Mouse (Mus musculus) neural tube, embryonic 15.5 days (tissue): ENCODE data around the gene Eef1a1. TPM values are rescaled to one million over a fixed set of nuclear protein-coding genes. Genes with fewer than 3 reads are reported as not detected.
"Not testable (repeated sequence)": the region's sequence is repeated elsewhere in the genome, so short reads cannot be mapped to it uniquely, and the experiment has no call there.

Experiments used
- ATAC-seq: fragments of 200-750 bp; cut with Nextera tagmentation; 2 replicates; pipeline ENCODE4 v1.8.0; 2017; ENCODE audit warnings: mild to moderate bottlenecking, moderate TSS enrichment, moderate library complexity; ENCODE audit not compliant: low FRiP score
- H3K27ac ChIP-seq: fragments of 300-500 bp; sonication (generic); replicated peaks from 2 replicates; pipeline ENCODE4 v1.5.1; 2015; ENCODE audit warnings: mild to moderate bottlenecking, inconsistent platforms
- H3K27me3 ChIP-seq: fragments of 300-500 bp; sonication (generic); replicated peaks from 2 replicates; pipeline ENCODE4 v1.6.1; 2015; ENCODE audit warnings: inconsistent platforms
- H3K36me3 ChIP-seq: fragments of 300-500 bp; sonication (generic); 2 replicates; pipeline ENCODE4 v1.6.1; 2015; ENCODE audit warnings: inconsistent platforms
- H3K4me1 ChIP-seq: fragments of 300-500 bp; sonication (generic); 2 replicates; pipeline ENCODE4 v1.6.1; 2015; ENCODE audit warnings: inconsistent platforms
- H3K4me2 ChIP-seq: fragments of 300-500 bp; sonication (generic); 2 replicates; pipeline ENCODE4 v1.6.1; 2015; ENCODE audit warnings: inconsistent platforms, mild to moderate bottlenecking, moderate library complexity
- H3K4me3 ChIP-seq: fragments of 300-500 bp; sonication (generic); replicated peaks from 2 replicates; pipeline ENCODE4 v1.5.1; 2015; ENCODE audit warnings: mild to moderate bottlenecking, inconsistent platforms
- H3K9ac ChIP-seq: fragments of 300-500 bp; sonication (generic); replicated peaks from 2 replicates; pipeline ENCODE4 v1.6.1; 2015; ENCODE audit warnings: mild to moderate bottlenecking, inconsistent platforms
- H3K9me3 ChIP-seq: fragments of 300-500 bp; sonication (generic); replicated peaks from 2 replicates; pipeline ENCODE4 v1.6.1; 2016; ENCODE audit warnings: inconsistent platforms
- WGBS: fragments of 180-500 bp; shearing (Covaris S2); methylation state at CpG from one replicate; pipeline ENCODE4 v1.1.7; 2015; ENCODE audit warnings: mixed read lengths; 5-methylcytosine and 5-hydroxymethylcytosine counted together
- polyA plus RNA-seq: library from polyadenylated mRNA; unstranded; fragments of >200 nt; fragmentation: Nextera tagmentation; extraction: Ambion mirVana; gene quantifications from 2 replicates; pipeline ENCODE4 v1.2.1, GENCODE M21; 2015

Gene Eef1a1
- polyA plus RNA-seq, 1 experiment from 2014 or later, result 2,707 TPM

DNA sequence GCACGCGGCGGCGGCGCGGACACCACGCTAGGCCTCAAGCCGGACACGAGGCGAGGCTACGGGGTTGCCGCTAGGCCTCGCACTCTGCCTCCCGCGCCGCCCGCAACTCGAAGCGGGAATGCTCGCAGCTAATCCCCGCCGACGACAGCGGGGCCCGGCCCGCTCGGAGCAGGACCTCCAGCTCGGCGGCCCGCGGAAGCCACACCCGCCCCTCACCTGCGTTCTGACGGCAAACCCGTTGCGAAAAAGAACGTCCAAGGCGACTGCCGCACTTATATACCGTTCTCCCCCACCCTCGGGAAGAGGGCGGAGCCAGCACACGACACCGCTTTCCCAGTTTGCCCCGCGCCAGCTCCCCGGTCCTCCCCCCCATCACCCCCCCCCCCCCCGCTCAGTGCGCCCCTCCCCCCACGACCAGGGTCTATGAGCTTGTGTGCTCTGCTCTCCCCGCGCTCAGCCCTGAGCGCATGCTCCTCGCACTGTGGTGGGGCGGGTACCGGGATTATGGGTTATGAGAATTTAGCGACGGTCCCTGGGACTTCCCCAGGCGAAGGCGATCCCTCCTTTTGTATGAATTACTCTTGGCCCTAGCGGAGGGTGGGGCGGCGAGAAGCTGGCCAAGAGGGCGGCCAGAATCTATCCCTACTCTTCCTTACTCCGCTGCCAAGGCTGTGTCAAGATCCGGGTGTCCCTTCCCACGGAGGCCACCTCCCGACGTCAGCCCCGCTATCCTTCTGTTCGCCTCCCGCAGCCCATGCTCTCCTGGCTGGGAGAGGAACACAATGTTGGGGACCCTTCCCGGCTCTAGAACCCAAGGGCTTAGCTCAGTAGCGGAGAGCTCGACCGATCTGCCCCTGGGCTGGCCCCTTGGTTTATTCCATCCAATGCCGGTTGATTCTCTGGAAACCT lies 7.3 kb downstream of the Eef1a1 start:
- H3K36me3 ChIP-seq, result peaks cover 18% of the 10 kb centered on the region
- H3K9ac ChIP-seq, result peak overlapping the region; percentile 90
- under 1% methylated on average over 66 of the region's 77 CpGs for WGBS
- ATAC-seq, result peak; percentile 98
- H3K27ac ChIP-seq, result peak overlapping the region; percentile 99
- peak overlapping the region; percentile 66 for H3K4me3 ChIP-seq
- H3K9me3 ChIP-seq, result no peaks in the 10 kb centered on the region
- peaks cover 39% of the 10 kb centered on the region for H3K4me1 ChIP-seq
- peak overlapping the region; percentile 69 for H3K4me2 ChIP-seq
- H3K27me3 ChIP-seq, result no peaks in the 10 kb centered on the region

DNA sequence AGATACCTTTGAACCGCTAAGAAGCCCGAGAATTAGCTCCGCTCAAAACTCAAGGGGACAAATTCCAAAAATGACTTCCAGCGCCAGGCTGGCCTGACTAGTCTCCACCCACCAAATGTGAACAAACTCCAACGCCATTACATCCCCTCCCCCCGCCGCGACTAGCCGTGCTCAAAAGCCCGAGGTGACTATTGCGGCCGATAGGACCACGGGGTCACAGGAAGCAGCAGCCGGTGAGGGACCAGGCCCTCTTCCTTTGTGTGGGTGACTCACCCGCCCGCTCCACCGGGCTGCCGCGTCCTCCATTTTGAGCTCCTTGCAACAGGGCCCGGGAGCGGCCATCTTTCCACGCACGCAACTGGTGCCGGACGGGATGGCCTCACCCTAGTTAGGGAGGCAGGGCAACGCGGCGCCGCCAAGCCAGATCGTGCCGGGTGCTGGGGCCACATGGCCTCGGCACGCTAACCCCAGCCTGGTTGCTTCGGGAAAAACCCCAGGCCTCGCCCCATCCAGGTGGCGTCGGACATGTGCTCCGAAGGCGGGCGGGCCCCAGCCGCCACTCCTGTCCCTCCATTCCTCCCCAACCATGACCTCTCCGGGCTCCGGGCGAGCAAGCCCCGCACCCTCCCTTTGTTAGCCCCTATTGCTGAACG lies 8.1 kb downstream of the Eef1a1 start:
- peak overlapping the region; percentile 69 for H3K4me2 ChIP-seq
- peak; percentile 32 for ATAC-seq
- no peaks in the 10 kb centered on the region for H3K9me3 ChIP-seq
- H3K36me3 ChIP-seq, result peaks cover 24% of the 10 kb centered on the region
- H3K27ac ChIP-seq, result peak overlapping the region; percentile 97
- H3K4me1 ChIP-seq, result peaks cover 41% of the 10 kb centered on the region
- no peaks in the 10 kb centered on the region for H3K27me3 ChIP-seq
- H3K9ac ChIP-seq, result peak overlapping the region; percentile 90
- peak overlapping the region; percentile 66 for H3K4me3 ChIP-seq
- WGBS, result under 1% methylated on average over 46 of the region's 46 CpGs

DNA sequence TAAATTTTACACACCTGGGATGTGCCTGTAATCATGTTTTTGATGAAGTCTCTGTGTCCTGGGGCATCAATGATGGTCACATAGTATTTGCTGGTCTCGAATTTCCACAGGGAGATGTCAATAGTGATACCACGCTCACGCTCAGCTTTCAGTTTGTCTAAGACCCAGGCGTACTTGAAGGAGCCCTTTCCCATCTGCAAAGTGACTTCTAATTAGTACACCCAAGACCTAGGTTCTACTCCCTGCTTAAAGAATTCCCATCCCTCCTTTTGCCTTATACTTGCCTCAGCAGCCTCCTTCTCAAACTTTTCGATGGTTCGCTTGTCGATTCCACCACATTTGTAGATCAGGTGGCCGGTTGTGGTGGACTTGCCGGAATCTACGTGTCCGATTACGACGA lies 8.7 kb downstream of the Eef1a1 start:
- H3K4me1 ChIP-seq, result peaks cover 41% of the 10 kb centered on the region
- H3K9me3 ChIP-seq, ATAC-seq, H3K27me3 ChIP-seq: not testable (repeated sequence)
- WGBS, result under 1% methylated on average over 13 of the region's 13 CpGs
- H3K4me3 ChIP-seq, result peak overlapping the region; percentile 66
- peak overlapping the region; percentile 90 for H3K9ac ChIP-seq
- peak overlapping the region; percentile 97 for H3K27ac ChIP-seq
- peak overlapping the region; percentile 69 for H3K4me2 ChIP-seq
- peaks cover 24% of the 10 kb centered on the region for H3K36me3 ChIP-seq

DNA sequence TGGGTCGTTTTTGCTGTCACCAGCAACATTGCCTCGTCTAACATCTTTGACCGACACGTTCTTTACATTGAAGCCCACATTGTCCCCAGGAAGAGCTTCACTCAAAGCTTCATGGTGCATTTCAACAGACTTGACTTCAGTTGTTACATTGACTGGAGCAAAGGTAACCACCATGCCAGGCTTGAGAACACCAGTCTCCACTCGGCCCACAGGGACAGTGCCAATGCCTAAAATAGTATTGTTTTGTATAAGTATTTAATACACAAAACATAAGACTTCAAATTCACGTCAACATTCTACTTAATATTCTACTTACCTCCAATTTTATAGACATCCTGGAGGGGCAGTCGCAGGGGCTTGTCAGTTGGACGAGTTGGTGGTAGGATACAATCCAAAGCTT lies 9.6 kb downstream of the Eef1a1 start:
- Histone ChIP-seq H3K36me3 (peaks cover 28% of the 10 kb centered on the region), H3K4me3 (peak overlapping the region; percentile 66), H3K9ac (peak overlapping the region; percentile 26; the same call in 1 of the 2 replicates), H3K4me1 (peaks cover 41% of the 10 kb centered on the region), H3K4me2 (peak overlapping the region; percentile 69)
- not testable (repeated sequence) for ATAC-seq, H3K27me3 ChIP-seq, H3K27ac ChIP-seq, H3K9me3 ChIP-seq
- WGBS, result 30% methylated on average over 8 of the region's 8 CpGs

DNA sequence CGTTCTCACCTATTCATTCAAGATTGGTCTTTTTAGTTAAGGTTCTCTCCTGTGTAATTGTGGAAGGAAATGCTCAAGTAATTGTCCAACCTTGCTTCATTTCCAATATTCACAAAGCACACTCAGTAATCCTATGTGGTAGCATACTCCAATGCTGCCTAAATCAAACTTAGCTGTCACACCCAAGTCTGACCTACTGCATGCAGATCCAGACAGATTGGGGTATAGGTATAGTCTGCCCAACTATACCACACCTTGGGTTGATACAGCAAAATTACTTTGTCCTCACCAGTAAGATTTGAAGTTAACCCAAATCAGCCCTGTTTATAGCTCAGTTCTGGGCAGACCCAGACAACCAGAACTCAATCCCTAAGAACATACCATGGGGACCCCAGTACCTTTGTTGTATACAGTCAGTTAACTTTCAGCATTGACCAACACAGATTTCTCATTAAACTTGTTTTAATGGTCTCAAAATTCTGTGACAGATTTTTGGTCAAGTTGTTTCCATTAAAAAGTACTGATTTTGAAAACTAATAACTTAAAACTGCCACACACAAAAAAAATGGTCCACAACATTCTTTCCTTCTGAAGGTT lies 10.8 kb downstream of the Eef1a1 start:
- WGBS, result 62% methylated on average over 1 of the region's 1 CpGs

DNA sequence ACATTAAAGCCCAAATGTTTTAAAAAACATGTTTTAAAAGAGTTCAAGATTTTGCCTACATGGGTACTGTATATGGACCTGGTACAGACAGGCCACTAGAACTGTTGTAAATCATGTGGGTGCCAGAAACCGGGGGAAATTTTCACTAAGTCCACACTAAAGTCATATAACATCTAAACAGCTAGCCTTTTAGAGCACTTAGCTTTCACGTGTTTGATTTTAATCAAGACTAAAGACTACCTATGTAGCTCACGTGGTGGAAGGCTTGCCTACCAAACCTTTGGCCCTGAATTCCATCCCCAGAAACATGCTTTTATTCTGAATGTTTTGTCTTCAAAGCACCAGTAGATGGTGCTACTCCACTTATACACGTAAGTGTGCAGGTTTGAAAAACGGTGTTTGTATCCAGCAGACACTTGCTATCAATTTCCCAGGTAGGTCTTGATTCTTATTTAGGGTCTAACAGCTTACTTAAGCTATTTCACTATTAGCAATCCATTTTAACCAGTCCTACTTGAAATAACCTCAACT lies 11.9 kb downstream of the Eef1a1 start:
- H3K4me3 ChIP-seq, result no peak overlapping the region
- peaks cover 46% of the 10 kb centered on the region for H3K36me3 ChIP-seq
- no peaks in the 10 kb centered on the region for H3K9me3 ChIP-seq
- no peaks in the 10 kb centered on the region for H3K27me3 ChIP-seq
- no peak overlapping the region for H3K9ac ChIP-seq
- 0 out of 2 replicates have a peak overlapping the region, but pooled peaks have one; percentile 28 for H3K27ac ChIP-seq
- no peak for ATAC-seq
- peak overlapping the region; percentile 15 for H3K4me2 ChIP-seq
- WGBS, result 1% methylated on average over 5 of the region's 5 CpGs
- H3K4me1 ChIP-seq, result peaks cover 31% of the 10 kb centered on the region

More for the DNA sequence above, 10.8 kb downstream of the Eef1a1 start:
- Histone ChIP-seq H3K4me1 (peaks cover 40% of the 10 kb centered on the region), H3K36me3 (peaks cover 40% of the 10 kb centered on the region), H3K4me2 (peak overlapping the region; percentile 15), H3K9ac (0 out of 2 replicates have a peak overlapping the region, but pooled peaks have one; percentile 17), H3K27ac (0 out of 2 replicates have a peak overlapping the region, but pooled peaks have one; percentile 19)
- H3K27me3 ChIP-seq, H3K9me3 ChIP-seq, H3K4me3 ChIP-seq, ATAC-seq: not testable (repeated sequence)

DNA sequence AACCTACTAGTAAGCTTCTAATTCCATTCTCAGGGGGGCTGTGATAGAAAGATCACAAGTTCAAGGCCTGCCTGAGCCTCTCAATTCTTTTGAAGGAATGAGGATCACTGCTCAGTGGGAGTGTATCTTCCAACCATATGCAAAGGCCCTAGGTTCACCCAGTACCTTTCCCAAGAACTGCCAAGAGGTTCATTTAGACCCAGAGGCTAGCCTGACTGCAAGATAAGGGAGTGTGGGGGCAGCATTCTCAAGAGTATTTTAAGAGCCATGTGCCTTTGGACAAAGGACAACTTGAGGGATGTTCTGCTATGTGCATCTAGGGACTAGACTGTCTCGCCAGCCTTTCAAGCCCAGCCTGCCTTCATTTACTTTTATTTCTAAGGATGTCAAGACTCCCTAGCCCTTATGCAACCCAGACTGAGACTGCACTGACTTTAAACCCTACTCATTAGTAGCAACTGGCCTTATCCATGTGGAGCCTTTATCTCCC lies 12.4 kb downstream of the Eef1a1 start:
- 0 out of 2 replicates have a peak overlapping the region, but pooled peaks have one; percentile 28 for H3K27ac ChIP-seq
- WGBS, result 19% methylated on average over 1 of the region's 1 CpGs
- no peak overlapping the region for H3K9ac ChIP-seq
- peaks cover 31% of the 10 kb centered on the region for H3K4me1 ChIP-seq
- ATAC-seq, result no peak
- no peak overlapping the region for H3K4me2 ChIP-seq
- no peaks in the 10 kb centered on the region for H3K9me3 ChIP-seq
- H3K36me3 ChIP-seq, result peaks cover 47% of the 10 kb centered on the region
- no peaks in the 10 kb centered on the region for H3K27me3 ChIP-seq
- H3K4me3 ChIP-seq, result no peak overlapping the region

DNA sequence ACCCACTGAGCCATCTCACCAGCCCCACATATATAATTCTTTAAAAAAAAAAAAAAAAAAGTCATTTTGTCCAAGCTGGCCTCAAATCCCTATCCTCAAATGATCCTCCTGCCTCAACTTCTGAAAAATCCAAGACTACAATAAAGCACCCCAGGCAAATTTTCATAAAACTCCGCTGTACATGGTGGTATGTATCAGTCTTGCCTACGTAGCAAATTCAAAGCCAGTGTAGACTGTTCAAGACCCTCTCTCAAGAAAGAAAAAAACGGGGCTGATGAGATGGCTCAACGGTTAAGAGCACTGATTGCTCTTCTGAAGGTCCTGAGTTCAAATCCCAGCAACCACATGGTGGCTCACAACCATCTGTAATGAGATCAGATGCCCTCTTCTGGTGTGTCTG lies 13.1 kb downstream of the Eef1a1 start:
- Histone ChIP-seq H3K9ac (no peak overlapping the region), H3K4me1 (peaks cover 31% of the 10 kb centered on the region), H3K9me3 (no peaks in the 10 kb centered on the region), H3K36me3 (peaks cover 50% of the 10 kb centered on the region), H3K27me3 (no peaks in the 10 kb centered on the region), H3K4me3 (no peak overlapping the region), H3K27ac (no peak overlapping the region), H3K4me2 (no peak overlapping the region)
- WGBS, result 86% methylated on average over 4 of the region's 4 CpGs
- no peak for ATAC-seq

DNA sequence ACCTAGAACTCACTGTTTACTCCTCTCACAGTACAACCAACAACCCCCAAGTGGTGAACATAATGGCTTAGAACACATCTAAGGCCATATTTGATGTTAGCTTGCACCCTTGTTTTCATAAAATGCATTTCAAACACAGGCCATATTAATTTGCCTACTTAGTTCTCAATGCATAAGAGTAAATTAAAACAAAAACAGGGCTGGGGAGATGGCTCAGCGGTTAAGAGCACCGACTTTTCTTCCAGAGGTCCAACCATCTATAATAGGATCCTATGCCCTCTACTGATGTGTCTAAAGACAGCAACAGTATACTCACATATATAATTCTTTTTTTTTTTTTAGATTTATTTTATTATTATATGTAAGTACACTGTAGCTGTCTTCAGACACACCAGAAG lies 13.6 kb downstream of the Eef1a1 start:
- Histone ChIP-seq H3K4me3 (no peak overlapping the region), H3K4me2 (no peak overlapping the region), H3K4me1 (peaks cover 31% of the 10 kb centered on the region), H3K27me3 (no peaks in the 10 kb centered on the region), H3K36me3 (peaks cover 55% of the 10 kb centered on the region), H3K27ac (no peak overlapping the region), H3K9ac (no peak overlapping the region), H3K9me3 (no peaks in the 10 kb centered on the region)
- ATAC-seq, result no peak
- 97% methylated on average over 2 of the region's 2 CpGs for WGBS

DNA sequence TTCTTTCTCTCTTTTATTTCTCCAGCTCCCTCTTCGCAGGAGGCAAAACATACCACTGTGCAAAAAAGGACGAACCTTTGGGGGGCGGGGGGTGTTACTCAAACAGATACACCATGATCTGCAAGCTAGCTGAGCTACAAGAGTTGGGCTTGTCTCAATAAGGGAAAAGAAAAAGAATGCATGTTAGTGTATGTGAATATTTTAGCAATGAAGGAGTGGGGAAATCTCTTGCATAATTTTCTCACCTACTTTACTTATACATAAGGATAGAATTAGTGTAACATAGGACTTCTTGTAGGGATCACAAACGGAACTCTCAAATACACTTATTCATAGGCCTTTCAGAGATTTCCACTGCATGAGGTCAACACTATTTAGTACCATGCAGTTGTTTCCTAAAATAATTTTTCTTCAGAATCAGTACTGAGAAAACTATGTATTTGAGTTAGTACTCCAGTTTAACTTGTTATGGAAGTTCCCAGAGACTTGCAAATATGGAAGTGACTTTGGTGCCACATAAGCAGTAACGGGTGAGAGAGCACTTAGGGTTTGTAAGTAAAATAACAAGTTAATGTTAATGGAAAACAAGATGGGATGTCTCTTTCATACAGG lies 14.1 kb downstream of the Eef1a1 start:
- Histone ChIP-seq H3K4me2 (no peak overlapping the region), H3K27me3 (no peaks in the 10 kb centered on the region), H3K4me3 (no peak overlapping the region), H3K9me3 (no peaks in the 10 kb centered on the region), H3K36me3 (peaks cover 58% of the 10 kb centered on the region), H3K9ac (no peak overlapping the region), H3K27ac (no peak overlapping the region), H3K4me1 (peaks cover 28% of the 10 kb centered on the region)
- 89% methylated on average over 5 of the region's 5 CpGs for WGBS
- ATAC-seq, result no peak

DNA sequence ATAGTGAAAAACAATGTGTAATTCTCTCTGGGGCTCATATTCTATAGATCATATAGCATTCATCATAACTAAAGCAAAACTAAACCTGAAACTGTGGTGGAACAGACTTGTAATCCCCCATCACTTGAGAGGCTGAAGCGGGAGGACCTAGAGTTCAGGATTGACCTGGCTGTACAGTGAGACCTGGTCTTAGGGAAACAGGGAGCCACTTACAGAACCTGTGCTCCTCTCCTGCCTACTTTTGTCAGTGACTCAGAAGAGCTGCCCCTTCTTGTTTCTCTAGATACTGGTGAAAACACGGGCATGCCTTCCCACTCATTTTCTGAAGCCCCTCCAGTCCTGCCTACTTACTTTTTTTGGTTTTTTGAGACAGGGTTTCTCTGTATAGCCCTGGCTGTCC lies 14.7 kb downstream of the Eef1a1 start:
- Histone ChIP-seq H3K36me3 (peaks cover 55% of the 10 kb centered on the region), H3K4me3 (no peak overlapping the region), H3K9me3 (no peaks in the 10 kb centered on the region), H3K27me3 (no peaks in the 10 kb centered on the region), H3K27ac (no peak overlapping the region), H3K4me1 (peaks cover 23% of the 10 kb centered on the region), H3K4me2 (no peak overlapping the region), H3K9ac (no peak overlapping the region)
- WGBS, result 85% methylated on average over 2 of the region's 2 CpGs
- no peak for ATAC-seq
